Mouse (Mus musculus): ENCODE measurements around the gene Samd9l.
"Not testable (repeated sequence)": the region's sequence is repeated elsewhere in the genome, so short reads cannot be mapped to it uniquely, and the experiment has no call there.

DNA sequence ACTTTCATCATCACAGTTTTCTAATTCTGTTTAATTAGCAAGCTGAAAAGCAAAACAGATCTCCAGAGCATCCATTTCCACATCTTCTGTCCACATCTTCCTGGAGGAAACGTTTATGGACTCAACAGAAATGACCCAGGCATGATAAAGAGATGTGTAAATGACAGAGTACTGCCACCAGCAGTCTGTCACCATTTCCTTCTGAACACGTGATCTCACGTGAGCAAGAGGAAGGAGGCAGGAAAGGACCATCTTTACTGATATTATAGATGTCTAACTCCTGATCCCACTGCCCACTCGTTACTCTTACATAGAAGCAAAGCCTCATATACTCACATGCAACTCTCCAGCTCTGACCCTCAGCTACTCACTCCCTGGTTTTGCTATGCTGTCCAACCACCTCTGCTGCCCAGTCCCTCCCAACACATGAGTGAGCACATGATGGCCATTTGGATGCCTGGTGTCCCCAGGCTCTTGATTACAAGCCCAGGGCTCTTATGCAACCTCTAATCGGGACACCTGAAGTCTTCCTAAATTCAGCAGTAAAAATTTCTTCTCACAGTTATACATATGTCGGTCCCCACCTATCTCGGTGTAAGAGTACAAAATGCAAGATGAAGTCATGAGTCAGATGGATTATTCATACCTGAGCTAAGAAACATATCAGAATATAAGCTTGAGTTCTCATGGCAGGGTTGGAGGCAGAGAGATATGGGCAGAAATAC is 2.0 kb downstream of the Samd9l start:
- not testable (repeated sequence) for TF ChIP-seq CTCF (IDR thresholded peaks at IDR 0.05; ENCODE audit: insufficient read depth, low read length); POLR2A (IDR thresholded peaks at IDR 0.05; ENCODE audit: borderline replicate concordance, extremely low read depth, low read depth, low read length)

Measured in lung, adult 2 months (tissue).